Mouse (Mus musculus) embryonic facial prominence, embryonic 14.5 days (tissue): ENCODE measurements around the gene Lbhd2. TPM values are rescaled to one million over a fixed set of nuclear protein-coding genes. Genes with fewer than 3 reads are reported as not detected.

Experiments
- ATAC-seq: fragments of 200-750 bp; cut with Nextera tagmentation; 2 replicates; pipeline ENCODE4 v1.8.0; 2017; ENCODE audit warnings: low read depth, moderate number of reproducible peaks, moderate TSS enrichment
- DNase-seq: peaks from one replicate; pipeline ENCODE4 v3.0.0-alpha.2; 2015; ENCODE audit warnings: low spot score
- H3K27ac ChIP-seq: fragments of 300-500 bp; sonication (generic); replicated peaks from 2 replicates; pipeline ENCODE4 v1.5.1; 2014; ENCODE audit warnings: low read depth, mild to moderate bottlenecking, low read length, moderate library complexity
- H3K27me3 ChIP-seq: fragments of 300-500 bp; sonication (generic); replicated peaks from 2 replicates; pipeline ENCODE4 v1.6.1; 2014; ENCODE audit warnings: low read length; ENCODE audit not compliant: control insufficient read depth, insufficient read depth
- H3K36me3 ChIP-seq: fragments of 300-500 bp; sonication (generic); 2 replicates; pipeline ENCODE4 v1.6.1; 2014; ENCODE audit warnings: low read length, mixed read lengths; ENCODE audit not compliant: control insufficient read depth, insufficient read depth
- H3K4me1 ChIP-seq: fragments of 300-500 bp; sonication (generic); 2 replicates; pipeline ENCODE4 v1.6.1; 2014; ENCODE audit warnings: antibody characterized with exemption, low read length; ENCODE audit not compliant: control insufficient read depth, insufficient read depth
- H3K4me2 ChIP-seq: fragments of 300-500 bp; sonication (generic); 2 replicates; pipeline ENCODE4 v1.6.1; 2014; ENCODE audit warnings: low read depth, mild to moderate bottlenecking, low read length, moderate library complexity, mixed read lengths
- H3K4me3 ChIP-seq: fragments of 300-500 bp; sonication (generic); 2 replicates; pipeline ENCODE4 v1.5.1; 2014; ENCODE audit warnings: low read depth, mild to moderate bottlenecking, low read length
- H3K9ac ChIP-seq: fragments of 300-500 bp; sonication (generic); 2 replicates; pipeline ENCODE4 v1.6.1; 2014; ENCODE audit warnings: low read depth, mild to moderate bottlenecking, low read length, moderate library complexity, mixed read lengths
- H3K9me3 ChIP-seq: fragments of 300-500 bp; sonication (generic); 2 replicates; pipeline ENCODE4 v1.6.1; 2016; ENCODE audit warnings: low read length; ENCODE audit not compliant: control insufficient read depth
- WGBS: fragments of 180-500 bp; shearing (Covaris S2); extraction: QIAGEN DNeasy Blood & Tissue Kit; methylation state at CpG from one replicate; pipeline ENCODE4 v1.1.7; 2014; 5-methylcytosine and 5-hydroxymethylcytosine counted together
- polyA plus RNA-seq: library from polyadenylated mRNA; unstranded; fragments of >200 nt; fragmentation: Nextera tagmentation; extraction: Ambion mirVana; gene quantifications from 2 replicates; pipeline ENCODE4 v1.2.1, GENCODE M21; 2014

The Lbhd2 gene
- polyA plus RNA-seq, 1 experiment from 2014 or later = 5.5 TPM

- Histone ChIP-seq H3K4me1 (peaks cover 22% of the 10 kb centered on the region), H3K27ac (peak overlapping the region; percentile 50; the same call in 1 of the 2 replicates), H3K4me3 (no peak overlapping the region), H3K36me3 (no peaks in the 10 kb centered on the region), H3K27me3 (peaks cover 86% of the 10 kb centered on the region), H3K9me3 (no peaks in the 10 kb centered on the region), H3K4me2 (no peak overlapping the region), H3K9ac (no peak overlapping the region)
- 28% methylated on average over 9 of the region's 9 CpGs for WGBS
- ATAC-seq (no peak), DNase-seq (no peak)
These were observed 40.7 kb downstream of the Lbhd2 start for GRCm38 (mm10) chr12:111447350-111447749.

DNA sequence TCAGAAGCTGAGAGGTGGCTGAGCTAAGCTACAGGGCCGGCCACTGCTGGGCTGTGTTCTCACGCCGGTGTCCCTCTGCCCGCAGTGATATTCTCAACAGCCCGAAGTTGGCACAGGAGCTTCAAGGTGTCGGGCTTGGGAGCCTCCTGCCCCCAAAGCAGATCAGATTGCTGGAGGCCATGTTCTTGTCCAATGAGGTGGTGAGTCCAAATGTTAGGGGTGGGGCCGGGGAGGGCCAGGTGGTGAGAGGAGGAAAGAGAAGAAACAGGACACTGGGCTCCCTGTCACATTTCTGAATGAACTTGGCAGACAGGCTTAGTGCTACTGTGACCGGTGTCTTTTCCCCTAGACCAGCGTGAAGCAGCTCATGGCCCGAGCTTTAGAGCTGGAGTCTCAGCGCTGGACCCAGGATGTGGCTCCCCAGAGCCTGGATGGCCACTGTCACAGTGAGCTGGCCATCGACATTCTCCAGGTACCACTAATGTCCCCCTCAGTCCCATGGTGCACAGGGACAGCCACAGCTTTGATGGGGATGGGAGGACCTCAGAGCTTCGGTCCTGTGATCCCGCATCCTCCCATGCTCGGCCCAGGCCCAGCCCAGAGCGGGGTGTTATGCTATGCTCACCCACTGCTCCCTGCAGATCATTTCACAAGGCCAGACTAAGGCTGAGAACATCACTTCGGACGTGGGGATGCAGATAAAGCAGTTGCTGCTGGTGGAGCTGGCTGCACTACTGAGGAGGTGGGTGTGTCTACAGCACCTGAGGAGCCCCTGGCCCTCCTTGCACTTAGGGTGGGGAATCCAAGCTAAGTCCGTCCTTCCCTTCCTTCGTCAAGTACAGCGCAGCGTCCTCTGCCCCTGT is 41.5 kb downstream of the Lbhd2 start:
- DNase-seq (no peak), ATAC-seq (peak; percentile 56; the same call in 1 of the 2 replicates)
- no peak overlapping the region for H3K9ac ChIP-seq
- H3K4me3 ChIP-seq = no peak overlapping the region
- H3K4me2 ChIP-seq = no peak overlapping the region
- peaks cover 15% of the 10 kb centered on the region for H3K4me1 ChIP-seq
- peak overlapping the region; percentile 59 for H3K27ac ChIP-seq
- peaks cover 78% of the 10 kb centered on the region for H3K27me3 ChIP-seq
- 17% methylated on average over 21 of the region's 22 CpGs for WGBS
- no peaks in the 10 kb centered on the region for H3K36me3 ChIP-seq
- H3K9me3 ChIP-seq = no peaks in the 10 kb centered on the region

DNA sequence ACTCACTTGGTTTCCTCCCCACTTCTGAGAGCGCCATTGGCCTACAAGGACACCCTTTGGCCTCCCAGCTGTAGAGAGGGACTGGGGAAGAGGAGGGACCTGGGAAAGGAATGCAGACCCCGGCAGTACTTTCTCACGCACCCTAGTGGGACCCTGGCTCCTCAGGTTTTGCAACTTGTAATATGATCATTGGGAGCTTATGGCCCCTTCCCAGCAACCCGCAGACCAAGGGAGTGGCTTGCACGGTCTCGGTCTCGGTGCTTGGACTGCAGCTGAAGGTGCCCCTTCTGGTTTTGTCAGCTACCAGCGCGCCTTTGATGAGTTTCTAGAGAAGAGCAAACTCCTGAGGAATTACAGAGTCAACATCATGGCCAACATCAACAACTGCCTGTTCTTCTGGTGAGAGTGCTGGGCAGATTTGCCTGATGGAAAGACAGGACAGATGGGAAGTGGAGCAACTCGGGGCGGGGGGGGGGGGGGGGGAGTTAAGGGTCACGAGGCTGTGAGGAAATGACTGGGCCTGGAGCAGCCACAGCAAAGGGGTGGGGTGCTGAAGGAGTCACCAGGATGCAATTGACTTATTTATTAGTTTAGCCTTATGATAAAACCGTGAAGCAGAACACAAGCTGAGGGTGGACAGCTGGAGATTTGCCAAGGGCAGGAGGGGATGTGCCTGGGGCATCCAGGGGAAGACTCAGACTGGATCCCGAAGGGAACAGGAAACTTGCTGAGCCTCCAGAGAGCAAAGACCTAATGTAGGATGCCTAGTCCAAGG is 42.5 kb downstream of the Lbhd2 start:
- DNase-seq = peak; percentile 74
- Histone ChIP-seq H3K4me3 (no peak overlapping the region), H3K4me1 (peaks cover 19% of the 10 kb centered on the region), H3K4me2 (0 out of 2 replicates have a peak overlapping the region, but pooled peaks have one; percentile 8), H3K9ac (no peak overlapping the region), H3K36me3 (no peaks in the 10 kb centered on the region), H3K9me3 (no peaks in the 10 kb centered on the region), H3K27ac (peak overlapping the region; percentile 59), H3K27me3 (peaks cover 68% of the 10 kb centered on the region)
- WGBS = 14% methylated on average over 12 of the region's 14 CpGs
- peak; percentile 51 for ATAC-seq

- ATAC-seq = no peak
- no peak overlapping the region for H3K9ac ChIP-seq
- no peak for DNase-seq
- WGBS = 57% methylated on average over 6 of the region's 6 CpGs
- H3K4me2 ChIP-seq = no peak overlapping the region
- H3K9me3 ChIP-seq = no peaks in the 10 kb centered on the region
- peaks cover 56% of the 10 kb centered on the region for H3K27me3 ChIP-seq
- no peak overlapping the region for H3K27ac ChIP-seq
- H3K4me3 ChIP-seq = no peak overlapping the region
- H3K4me1 ChIP-seq = peaks cover 32% of the 10 kb centered on the region
- H3K36me3 ChIP-seq = no peaks in the 10 kb centered on the region
These were observed 43.8 kb downstream of the Lbhd2 start for GRCm38 (mm10) chr12:111450359-111450758.

GRCm38 (mm10) chr12:111451561-111451960 is 45.0 kb downstream of the Lbhd2 start:
- no peak for ATAC-seq
- peaks cover 38% of the 10 kb centered on the region for H3K4me1 ChIP-seq
- H3K9ac ChIP-seq = no peak overlapping the region
- 79% methylated on average over 7 of the region's 7 CpGs for WGBS
- DNase-seq = no peak
- H3K9me3 ChIP-seq = no peaks in the 10 kb centered on the region
- H3K27ac ChIP-seq = no peak overlapping the region
- H3K4me2 ChIP-seq = no peak overlapping the region
- no peaks in the 10 kb centered on the region for H3K36me3 ChIP-seq
- peaks cover 44% of the 10 kb centered on the region for H3K27me3 ChIP-seq
- no peak overlapping the region for H3K4me3 ChIP-seq

DNA sequence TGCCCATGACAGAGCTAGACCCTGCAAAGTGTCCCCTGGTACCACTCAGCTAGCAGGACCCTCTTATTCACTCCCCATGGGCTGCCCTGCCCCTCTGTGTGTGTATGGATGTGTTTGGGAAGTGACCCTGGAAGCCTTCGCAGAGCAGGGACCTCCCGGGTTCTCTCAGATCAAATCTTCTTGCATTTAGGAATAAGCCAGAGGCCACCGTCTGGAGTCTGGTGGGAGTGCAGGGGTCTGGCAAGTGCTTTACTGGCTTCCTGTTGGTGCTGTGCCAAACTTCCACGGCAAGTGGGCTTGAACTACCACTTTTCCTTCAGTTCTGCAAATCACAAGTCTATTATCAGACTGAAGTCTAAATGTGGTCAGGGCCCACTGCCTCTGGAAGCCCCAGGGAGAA is 47.4 kb downstream of the Lbhd2 start:
- 30% methylated on average over 4 of the region's 4 CpGs for WGBS
- H3K4me2 ChIP-seq = no peak overlapping the region
- no peak overlapping the region for H3K9ac ChIP-seq
- H3K27ac ChIP-seq = no peak overlapping the region
- peaks cover 25% of the 10 kb centered on the region for H3K27me3 ChIP-seq
- H3K4me3 ChIP-seq = no peak overlapping the region
- no peaks in the 10 kb centered on the region for H3K9me3 ChIP-seq
- no peaks in the 10 kb centered on the region for H3K36me3 ChIP-seq
- H3K4me1 ChIP-seq = peaks cover 32% of the 10 kb centered on the region
- ATAC-seq = no peak
- no peak for DNase-seq

DNA sequence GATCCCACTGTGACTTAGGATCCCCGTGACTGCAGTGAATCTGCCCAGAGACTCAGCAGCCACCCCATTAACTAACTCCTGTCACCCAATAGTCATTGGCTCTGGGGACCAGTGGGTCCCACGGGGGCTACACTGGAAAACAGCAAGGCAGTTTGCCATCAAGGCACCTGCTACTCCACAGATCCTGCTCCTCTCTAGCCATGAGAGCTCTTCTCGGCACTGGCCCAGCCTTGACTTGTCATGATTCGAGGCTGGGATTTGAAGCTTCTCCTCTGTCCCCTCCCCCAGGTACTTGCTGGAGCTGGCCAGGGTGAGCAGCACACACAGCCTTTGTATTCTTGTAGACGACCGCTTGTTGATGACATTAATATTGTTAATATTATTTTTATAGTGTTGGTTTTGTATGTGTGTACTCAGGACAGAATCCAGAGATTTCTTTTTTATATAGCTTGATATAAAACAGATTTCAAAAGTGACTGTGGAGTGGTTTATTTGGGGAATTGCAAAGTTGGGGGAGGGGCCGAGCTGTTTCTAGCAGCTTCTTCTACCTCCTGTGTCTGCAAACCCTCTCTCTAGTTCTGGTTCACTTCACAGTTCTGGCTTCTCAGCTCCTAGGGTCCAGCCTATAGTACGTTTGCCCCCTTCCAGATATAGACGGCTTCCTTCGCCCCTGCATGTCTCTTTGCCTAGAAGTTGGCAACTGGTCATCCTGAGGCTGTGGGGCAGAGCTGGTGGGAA is 48.1 kb downstream of the Lbhd2 start:
- Histone ChIP-seq H3K4me3 (no peak overlapping the region), H3K27me3 (peaks cover 18% of the 10 kb centered on the region), H3K4me1 (peaks cover 26% of the 10 kb centered on the region), H3K9ac (no peak overlapping the region), H3K27ac (no peak overlapping the region; the same call in 1 of the 2 replicates), H3K9me3 (no peaks in the 10 kb centered on the region), H3K4me2 (no peak overlapping the region), H3K36me3 (no peaks in the 10 kb centered on the region)
- DNase-seq = no peak
- 48% methylated on average over 10 of the region's 10 CpGs for WGBS
- ATAC-seq = no peak

- WGBS = 59% methylated on average over 12 of the region's 12 CpGs
- Histone ChIP-seq H3K27me3 (peaks cover 12% of the 10 kb centered on the region), H3K9me3 (no peaks in the 10 kb centered on the region), H3K36me3 (no peaks in the 10 kb centered on the region), H3K4me2 (no peak overlapping the region), H3K4me3 (no peak overlapping the region), H3K4me1 (peaks cover 23% of the 10 kb centered on the region), H3K27ac (no peak overlapping the region), H3K9ac (no peak overlapping the region)
- ATAC-seq (no peak), DNase-seq (no peak)
These were observed 48.8 kb downstream of the Lbhd2 start for GRCm38 (mm10) chr12:111455311-111455846.
